Mouse (Mus musculus) common myeloid progenitor, adult 5-6 weeks (primary cell): Measurements from ENCODE around the gene Mmp28. TPM values are rescaled to one million over a fixed set of nuclear protein-coding genes. Genes with fewer than 3 reads are reported as not detected.

Source experiments
- ATAC-seq: replicated peaks from 2 replicates; pipeline ENCODE4 v1.8.0; 2016; ENCODE audit warnings: low read depth, mild to moderate bottlenecking, moderate TSS enrichment, inconsistent platforms; ENCODE audit not compliant: poor library complexity, severe bottlenecking
- total RNA-seq: library from RNA; stranded (forward); fragments of 200-1000, 187-1606 nt; gene quantifications from 2 replicates; pipeline ENCODE4 v1.2.3, GENCODE M21; 2017

The Mmp28 gene
- total RNA-seq, 1 experiment from 2014 or later = 0.37 TPM

DNA sequence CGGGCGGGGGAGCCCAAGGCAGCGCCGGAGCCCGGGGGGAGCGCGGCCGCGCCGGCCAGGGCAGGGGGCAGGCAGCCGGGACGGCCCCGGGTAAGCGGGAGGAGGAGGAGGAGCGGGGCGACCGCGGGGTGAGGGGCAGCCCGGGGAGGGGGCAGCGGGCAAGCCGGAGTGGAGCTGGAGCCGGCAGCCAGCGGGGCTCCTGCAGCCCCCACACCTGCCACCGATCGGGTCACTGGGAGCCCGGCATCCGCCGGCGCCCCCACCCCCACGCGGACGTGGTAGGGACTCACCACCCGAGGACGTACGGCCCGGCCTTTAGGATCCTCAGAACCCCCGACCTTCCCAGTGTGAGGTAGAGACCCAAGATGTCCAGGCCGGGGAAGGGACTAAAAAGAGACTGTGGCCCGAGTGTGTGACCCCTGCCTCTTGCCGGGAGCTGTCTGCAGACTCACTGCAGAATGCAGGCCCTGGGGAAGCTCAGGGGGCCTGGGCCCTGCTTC lies 53.0 kb downstream of the Mmp28 start:
- no peak for ATAC-seq

DNA sequence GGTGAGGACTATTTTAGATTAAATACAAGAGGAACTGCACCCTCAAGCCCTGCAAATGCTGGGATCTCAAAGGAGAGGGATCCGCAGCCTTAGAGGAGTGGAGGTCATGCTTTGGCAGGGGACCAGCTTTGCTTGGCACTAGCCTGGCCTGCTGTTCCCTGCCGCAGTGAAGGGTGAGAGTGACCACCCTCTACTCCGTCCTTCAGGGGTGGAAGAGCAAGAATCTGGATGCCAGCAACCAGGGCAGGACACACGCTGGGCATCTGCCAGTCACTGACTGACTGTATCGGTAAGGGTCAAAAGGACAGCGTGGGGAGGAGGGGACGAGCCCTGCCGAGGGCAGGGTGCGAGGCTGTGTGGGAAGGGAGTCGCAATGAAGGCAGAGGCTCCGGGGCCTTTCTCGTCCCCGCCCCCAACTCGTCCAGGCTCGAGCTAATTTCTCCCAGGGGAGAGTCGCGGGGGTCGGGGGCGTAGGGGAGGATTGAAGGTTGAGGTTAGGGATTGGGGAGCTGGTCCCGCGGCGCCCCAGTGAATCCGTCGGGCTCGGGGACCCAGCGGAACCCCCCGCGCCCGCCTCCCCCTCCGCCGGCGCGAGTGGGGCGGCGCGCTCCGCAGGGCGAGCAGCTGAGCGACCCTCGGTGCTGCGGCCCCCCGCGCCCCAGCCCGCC lies 53.6 kb downstream of the Mmp28 start, which contains the start of gene Rasl10b:
Gene Rasl10b (plus strand): TSS at position 51 of the 668 bp plus-strand sequence.
- ATAC-seq = 0 out of 2 replicates have a peak, but pooled peaks have one; percentile 26

GRCm38 (mm10) chr11:83408242-83408641 lies 54.6 kb downstream of the Mmp28 start:
- ATAC-seq = no peak

GRCm38 (mm10) chr11:83406391-83406790 lies 56.5 kb downstream of the Mmp28 start:
- no peak for ATAC-seq

- ATAC-seq = no peak
Observed at GRCm38 (mm10) chr11:83403787-83404186, 59.1 kb downstream of the Mmp28 start.

DNA sequence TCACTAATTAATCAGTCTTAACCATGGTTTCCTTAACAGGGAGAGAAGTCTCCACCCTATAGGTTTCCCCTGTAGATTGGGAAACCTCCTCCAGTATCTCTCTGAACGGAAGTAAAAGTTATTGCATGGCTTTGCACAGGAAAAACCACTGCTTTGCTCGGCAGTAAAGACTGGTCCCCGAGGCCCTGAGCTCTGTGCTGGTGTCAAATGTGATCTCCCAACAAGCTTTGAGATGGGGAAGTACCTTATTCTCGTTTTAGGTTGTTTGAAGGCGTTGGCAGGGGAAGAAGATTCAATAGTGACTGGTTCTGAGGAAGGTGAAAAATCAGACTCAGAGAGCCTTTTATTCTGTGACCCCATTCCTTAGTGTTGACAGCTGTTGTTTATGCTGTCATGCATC lies 64.1 kb downstream of the Mmp28 start:
- no peak for ATAC-seq

GRCm38 (mm10) chr11:83397626-83398025 lies 65.2 kb downstream of the Mmp28 start:
- no peak for ATAC-seq

- no peak for ATAC-seq
Observed at GRCm38 (mm10) chr11:83394802-83395439, 68.0 kb downstream of the Mmp28 start.

DNA sequence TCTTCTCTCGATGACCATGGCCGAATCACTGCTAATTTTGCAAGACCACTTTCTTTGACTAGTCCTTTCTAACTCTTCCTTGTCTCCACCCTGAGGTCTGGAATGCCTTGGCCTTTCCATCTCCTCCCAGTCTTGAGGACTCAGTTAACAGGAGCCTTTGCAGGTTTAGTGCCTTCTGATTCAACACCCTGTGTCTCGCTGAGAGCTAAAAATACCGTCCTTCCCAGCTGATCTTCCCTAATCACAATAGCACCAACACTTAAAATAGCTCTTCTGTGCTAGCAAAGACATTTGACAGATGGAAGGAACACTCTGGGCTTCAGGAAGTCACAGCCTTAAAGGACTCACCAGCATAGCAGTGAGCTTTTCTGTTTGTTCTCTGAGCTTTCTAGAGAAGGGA lies 69.8 kb downstream of the Mmp28 start:
- no peak for ATAC-seq

Other genes with a start within 250 kb of the Mmp28 start
- gene Slfn14, start 176.3 kb downstream of the Mmp28 start, total RNA-seq = 0.05 TPM in 1 of 2 replicates, not detected in the other
- 51.7 and 80.9 TPM in 2 replicates for gene Ap2b1, start 164.0 kb downstream of the Mmp28 start, total RNA-seq
- 8.2 and 11.5 TPM in 2 replicates for gene Pex12, start 160.5 kb downstream of the Mmp28 start, total RNA-seq
- not detected in 2 replicates for gene Rasl10b, start 53.9 kb downstream of the Mmp28 start, total RNA-seq
- not detected in 2 replicates for gene Gas2l2, start 33.6 kb downstream of the Mmp28 start, total RNA-seq
- gene 1700020L24Rik, start 25.4 kb downstream of the Mmp28 start, total RNA-seq = 4.6 and 9.0 TPM in 2 replicates
- 41.6 and 73.3 TPM in 2 replicates for gene Taf15, start 10.0 kb upstream of the Mmp28 start, total RNA-seq
- not detected in 2 replicates for gene Heatr9, start 59.1 kb upstream of the Mmp28 start, total RNA-seq
- gene Ccl5, start 67.4 kb upstream of the Mmp28 start, total RNA-seq = 2.1 and 6.3 TPM in 2 replicates
- 81.3 and 91.6 TPM in 2 replicates for gene Ccl9, start 115.6 kb upstream of the Mmp28 start, total RNA-seq
- 1.8 and 2.1 TPM in 2 replicates for gene Ccl6, start 130.0 kb upstream of the Mmp28 start, total RNA-seq
- gene Rpl9-ps1, start 182.6 kb upstream of the Mmp28 start, total RNA-seq = 1.2 and 3.2 TPM in 2 replicates
- gene Ccl3, start 186.3 kb upstream of the Mmp28 start, total RNA-seq = 183 and 212 TPM in 2 replicates
- gene Ccl4, start 199.5 kb upstream of the Mmp28 start, total RNA-seq = 55.0 and 99.0 TPM in 2 replicates
- 12.7 and 16.2 TPM in 2 replicates for gene Wfdc17, start 240.9 kb upstream of the Mmp28 start, total RNA-seq
- not detected in 2 replicates for gene Wfdc18, start 245.9 kb upstream of the Mmp28 start, total RNA-seq